Mouse (Mus musculus): ENCODE data around the gene Slc7a14. TPM values are rescaled to one million over a fixed set of nuclear protein-coding genes. Genes with fewer than 3 reads are reported as not detected.

Gene Slc7a14
- polyA plus RNA-seq, 1 experiment = 0.03 TPM

DNA sequence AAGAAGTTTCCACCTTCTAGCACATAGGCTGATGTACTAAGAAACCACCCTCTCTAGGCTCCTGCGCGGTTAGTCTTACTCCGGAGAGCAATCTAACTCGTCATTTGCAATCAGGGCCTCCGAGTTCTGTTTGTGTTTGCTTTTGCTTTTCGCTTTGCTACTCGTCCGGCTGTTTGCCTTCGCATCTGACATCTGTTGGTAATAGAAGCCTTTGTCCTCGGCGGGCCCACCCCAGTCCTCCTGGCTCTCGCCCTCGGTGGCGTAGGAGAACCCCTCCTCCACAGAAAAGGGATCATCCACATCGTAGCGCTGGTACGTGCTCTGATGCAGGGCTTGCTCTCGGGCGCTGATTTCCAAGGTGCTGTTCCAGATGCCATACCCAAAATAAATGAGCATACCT is 101.2 kb downstream of the Slc7a14 start:
- DNase-seq (ENCODE audit: low read depth) = no peak

DNA sequence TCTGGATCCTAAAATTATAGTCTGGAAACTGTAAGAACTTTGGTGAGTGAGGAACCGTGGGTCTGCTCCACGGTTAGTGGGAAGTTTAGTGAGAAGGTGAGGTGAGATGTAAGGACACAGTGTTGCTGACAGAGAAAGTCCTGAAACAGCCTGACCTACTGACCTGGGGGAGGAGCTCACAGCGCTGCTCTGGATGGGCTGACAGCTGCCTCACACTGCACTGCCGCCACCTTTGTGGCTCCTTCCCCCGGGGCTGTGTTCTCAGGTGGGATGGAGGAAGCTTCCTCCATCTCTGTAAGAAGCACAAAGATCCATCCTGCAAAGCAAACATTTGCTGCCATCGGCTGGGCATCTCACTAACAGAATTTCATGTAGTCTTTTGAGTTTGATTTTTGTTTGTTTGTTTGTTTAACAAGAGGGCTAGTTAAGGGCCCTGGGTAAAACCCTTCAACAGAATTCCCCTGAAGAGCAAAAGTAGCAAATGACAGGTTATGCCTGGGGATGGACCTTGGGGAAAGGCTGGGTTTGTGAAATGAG is 101.7 kb downstream of the Slc7a14 start:
- no peak for DNase-seq (ENCODE audit: low read depth)

DNA sequence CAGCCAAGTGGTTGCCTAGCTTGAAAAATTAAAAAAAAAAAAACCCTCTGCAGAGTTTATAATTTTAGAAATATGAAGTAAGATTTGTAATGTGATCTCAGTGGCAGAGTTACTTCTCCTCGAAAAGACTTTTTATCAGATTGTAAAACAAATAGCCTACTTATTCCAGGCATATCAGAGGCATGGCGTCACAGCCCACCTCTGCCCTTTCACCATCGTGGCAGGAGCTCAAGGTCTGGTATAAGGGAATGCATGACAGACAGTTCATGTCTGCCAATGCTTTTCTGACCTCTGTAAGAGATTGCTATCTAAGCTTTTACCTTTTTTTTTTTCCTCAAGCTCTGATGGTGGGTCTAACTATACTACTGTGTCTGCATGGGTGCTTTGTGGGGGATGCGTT is 102.1 kb downstream of the Slc7a14 start:
- no peak for DNase-seq (ENCODE audit: low read depth)

DNA sequence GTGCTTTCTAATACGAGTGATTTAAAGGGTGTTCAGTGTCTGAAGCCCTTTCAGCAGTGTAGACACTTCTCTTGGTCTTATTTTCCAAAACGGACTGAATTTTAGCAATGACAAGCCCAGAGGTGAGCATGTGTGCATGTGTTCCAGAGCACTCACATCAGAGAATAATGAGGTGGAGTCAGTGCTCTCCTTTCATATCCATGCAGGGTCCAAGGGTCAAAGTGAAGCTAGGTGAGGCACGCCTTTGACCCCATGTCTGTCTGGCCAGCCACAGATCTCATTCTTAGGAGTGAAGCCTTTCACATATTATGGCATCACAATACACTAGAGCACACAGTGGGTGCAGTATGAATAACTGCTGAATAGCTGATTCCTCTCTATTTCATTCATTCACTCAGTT is 105.0 kb downstream of the Slc7a14 start:
- no peak for DNase-seq (ENCODE audit: low read depth)

DNA sequence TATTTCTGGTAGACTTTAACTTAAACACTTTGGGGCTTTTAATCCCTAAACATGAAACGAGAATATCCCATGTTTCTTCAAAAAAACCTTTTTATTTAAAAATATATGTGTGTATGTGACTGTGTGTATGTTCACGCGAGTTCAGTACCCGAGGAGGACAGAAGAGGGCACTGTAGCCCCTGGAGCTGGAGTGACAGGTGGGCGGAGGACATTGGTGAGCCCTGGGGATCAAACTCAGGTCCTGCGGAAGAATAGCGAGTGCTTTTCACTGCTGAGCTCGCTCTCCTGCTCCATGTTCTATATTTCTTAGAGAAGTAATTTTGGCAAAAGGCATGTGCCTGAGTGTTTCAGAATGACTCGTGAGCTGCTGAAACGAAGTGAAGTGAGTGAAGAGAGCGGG is 106.2 kb downstream of the Slc7a14 start:
- DNase-seq (ENCODE audit: low read depth) = no peak

DNA sequence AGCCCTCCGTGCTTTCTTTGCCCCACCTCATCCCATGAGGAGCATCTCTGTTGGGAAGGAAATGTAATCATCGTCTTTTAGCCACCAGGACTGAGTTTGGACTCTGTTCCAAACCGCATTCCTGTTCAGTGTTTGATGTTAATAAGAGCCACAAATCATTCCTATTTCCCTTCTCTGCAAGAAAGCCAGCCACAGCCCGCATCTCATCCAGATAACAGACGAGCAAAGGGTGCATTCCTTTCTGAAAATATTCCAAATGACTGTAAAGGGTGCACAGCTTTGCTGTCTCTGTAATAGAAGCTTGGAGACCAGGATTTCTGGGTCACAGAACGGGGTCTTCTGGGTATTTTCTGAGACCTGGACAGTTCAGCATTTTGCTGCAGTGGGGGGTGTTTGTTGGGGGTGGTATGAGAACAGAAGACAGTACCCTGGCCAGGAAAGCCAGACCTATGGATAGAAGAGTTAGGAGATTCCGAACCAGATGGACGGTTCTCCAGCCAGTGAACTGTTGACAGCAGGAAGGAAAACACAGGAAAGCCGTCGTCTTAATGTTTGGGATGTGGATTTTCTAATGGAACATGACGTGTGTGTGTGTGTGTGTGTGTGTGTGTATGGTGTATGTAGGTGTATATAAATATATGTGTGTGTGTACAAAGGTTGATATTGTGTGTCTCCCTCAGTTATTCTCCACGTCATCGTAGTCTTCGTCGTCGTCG is 110.9 kb downstream of the Slc7a14 start:
- no peak for DNase-seq (ENCODE audit: low read depth)

- no peak for DNase-seq (ENCODE audit: low read depth)
Measured at GRCm38 (mm10) chr3:31191402-31191801, 118.8 kb downstream of the Slc7a14 start.

- no peak for DNase-seq (ENCODE audit: low read depth)
Measured at GRCm38 (mm10) chr3:31190342-31190741, 119.8 kb downstream of the Slc7a14 start.

GRCm38 (mm10) chr3:31166365-31166871 is 143.8 kb downstream of the Slc7a14 start:
- no peak for DNase-seq (ENCODE audit: low read depth)

DNA sequence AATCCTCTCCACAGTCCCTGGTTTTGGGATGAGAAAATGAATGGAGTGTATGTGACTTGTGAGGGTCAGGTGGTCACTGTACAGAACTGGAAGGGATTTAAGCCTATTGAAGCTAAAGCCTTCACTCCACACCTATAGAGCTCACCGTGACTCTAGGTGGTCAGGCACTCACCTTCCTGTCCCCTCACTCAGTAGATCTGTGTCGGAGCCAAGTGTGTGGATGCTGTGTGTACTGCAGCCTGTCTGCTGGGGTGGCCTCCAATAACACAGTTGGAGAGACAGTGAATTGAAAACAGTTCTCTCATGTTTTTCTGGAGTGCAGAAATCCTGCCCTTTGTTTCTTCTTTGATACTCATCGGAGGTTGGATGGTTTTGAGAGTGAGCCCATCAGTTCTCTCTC is 144.4 kb downstream of the Slc7a14 start:
- no peak for DNase-seq (ENCODE audit: low read depth)

DNA sequence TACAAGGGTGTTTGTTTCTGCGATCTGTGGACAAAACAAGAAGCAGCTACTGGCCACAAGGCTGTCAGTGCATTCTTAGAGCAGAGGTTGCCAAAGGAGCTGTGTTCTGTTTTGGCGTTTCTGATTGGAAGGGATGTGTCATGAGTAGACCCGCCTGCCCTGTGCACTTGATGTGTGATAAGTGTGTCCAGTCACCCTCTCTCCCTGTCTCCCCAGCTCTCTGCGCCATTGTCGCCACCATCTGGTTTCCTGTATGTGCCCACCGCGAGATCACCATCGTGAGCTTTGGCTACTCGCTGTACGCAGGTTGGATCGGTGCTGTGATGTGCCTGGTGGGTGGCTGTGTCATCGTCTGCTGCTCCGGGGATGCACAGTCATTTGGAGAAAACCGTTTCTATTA is 147.3 kb downstream of the Slc7a14 start:
- DNase-seq (ENCODE audit: low read depth) = no peak

DNA sequence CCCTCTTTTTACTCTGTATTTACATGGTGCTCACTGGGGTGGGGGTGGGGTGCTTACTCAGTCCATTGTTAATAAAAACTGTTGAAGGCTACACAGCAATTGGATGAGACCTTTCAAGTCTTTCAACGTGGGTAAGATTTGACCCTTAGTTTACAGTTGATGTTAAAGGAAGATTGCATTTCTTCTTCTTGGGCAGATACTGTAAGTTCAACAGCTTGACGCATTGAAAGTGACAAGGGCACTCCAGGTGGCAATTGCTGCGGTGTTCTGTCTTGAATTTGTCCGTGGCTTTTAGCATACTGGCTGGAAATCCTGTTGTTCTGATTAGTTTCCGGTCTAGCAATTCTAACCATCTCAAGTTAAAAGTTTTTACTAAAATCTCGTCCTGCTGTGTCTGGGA is 148.8 kb downstream of the Slc7a14 start:
- DNase-seq (ENCODE audit: low read depth) = no peak

GRCm38 (mm10) chr3:31160046-31160445 is 150.1 kb downstream of the Slc7a14 start:
- no peak for DNase-seq (ENCODE audit: low read depth)

DNA sequence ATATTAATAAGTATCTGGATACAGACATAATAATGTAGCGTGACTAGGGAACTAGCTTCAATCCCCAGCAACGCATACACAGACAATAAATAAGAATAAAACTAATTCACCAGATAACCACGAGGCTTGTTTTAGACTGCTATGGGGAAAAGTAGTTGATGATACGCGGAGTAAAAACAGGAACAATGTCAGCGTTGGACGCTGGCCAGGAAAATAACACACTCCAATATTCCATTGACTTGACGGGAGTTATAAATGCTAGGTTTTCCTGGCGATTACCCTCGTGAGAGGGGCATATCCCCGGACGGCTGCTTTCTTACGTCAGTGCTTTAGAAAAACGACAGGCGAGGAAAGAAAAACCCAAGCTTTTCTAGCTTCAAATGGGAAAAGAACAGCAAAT is 152.4 kb downstream of the Slc7a14 start:
- DNase-seq (ENCODE audit: low read depth) = no peak

DNA sequence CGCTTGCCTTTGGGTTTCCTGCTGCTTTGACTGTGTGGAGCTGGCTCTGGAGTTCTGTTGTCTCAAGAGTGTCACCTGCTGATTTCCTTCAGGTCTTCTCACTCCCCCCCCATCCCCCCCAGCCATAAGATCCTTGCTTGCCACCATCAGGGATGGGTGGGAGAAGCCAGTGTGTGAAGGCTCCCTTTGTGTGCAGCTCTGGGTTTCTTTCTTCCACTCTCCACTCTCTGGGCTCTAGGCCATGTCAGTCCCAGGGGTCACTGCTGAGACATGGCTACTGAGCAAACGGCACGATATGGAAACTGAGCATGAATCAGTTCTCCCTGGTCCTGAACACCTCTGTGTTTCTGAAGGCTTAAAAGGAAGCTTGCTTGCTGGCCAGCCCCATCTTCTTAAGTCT is 154.1 kb downstream of the Slc7a14 start:
- no peak for DNase-seq (ENCODE audit: low read depth)

Other genes starting within 250 kb of the Slc7a14 start
- 19.3 and 25.3 TPM in 2 replicates for gene Skil, start 215.3 kb downstream of the Slc7a14 start, polyA plus RNA-seq (2012; rRNA removed)
- 35.7 and 41.5 TPM in 2 replicates for gene Cldn11, start 160.5 kb downstream of the Slc7a14 start, polyA plus RNA-seq (2012; rRNA removed)